Mouse (Mus musculus) stomach, adult 2 months (tissue): ENCODE data around the gene 1700016H13Rik. TPM values are rescaled to one million over a fixed set of nuclear protein-coding genes. Genes with fewer than 3 reads are reported as not detected.

Experiments used
- polyA plus RNA-seq: library from polyadenylated mRNA; depleted of rRNA; stranded (reverse); fragments of >200 nt; gene quantifications from 2 replicates; pipeline ENCODE4 v1.2.3, GENCODE M21; 2012; rRNA removed

1700016H13Rik gene
- polyA plus RNA-seq, result 0.29 TPM in 1 of 2 replicates, not detected in the other

DNA sequence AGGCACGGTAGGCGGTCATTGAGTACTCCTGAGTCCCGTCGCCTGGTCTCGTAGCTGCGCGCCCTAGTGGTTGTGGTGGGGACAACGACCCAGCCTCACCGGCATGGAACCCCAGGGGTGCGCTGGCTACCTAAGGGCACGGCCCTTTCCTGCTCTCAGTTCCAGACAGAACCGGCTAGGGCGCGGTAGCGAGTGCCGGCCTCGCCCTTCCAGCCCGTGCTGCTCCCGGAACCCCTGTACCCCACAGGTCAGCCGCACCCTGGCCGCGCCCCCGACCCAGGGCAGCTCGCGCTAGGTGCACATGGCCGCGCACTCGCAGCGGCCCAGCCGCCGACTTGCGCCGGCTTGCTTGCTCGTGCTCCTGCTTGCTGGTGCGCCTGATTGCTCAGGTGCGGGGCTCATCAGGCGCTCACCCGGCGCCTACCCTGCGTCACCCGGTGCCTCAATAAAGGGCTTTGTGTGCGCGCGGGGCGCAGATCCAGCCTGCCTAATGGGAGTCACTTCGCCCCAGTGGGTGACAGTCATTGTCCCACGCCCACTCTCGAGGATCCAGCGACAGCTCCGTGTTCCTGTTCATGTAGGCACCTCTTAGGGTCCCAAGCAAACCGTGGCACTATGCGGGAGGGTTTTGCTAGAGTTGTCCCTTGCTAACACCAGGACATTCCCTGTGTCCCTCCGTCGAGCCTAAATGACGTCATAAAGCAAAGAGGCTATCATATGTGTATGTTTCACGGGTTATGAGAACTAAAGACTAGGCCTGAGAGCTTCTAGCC, at the start of gene 1700016H13Rik:
1700016H13Rik (minus strand) TSS at position 665 of the 773 bp plus-strand sequence.

GRCm38 (mm10) chr5:103691624-103692530, 36.1 kb upstream of the 1700016H13Rik start, which contains the start of gene Aff1:
TSS of gene Aff1 (plus strand) at chr5:103692374.

GRCm38 (mm10) chr5:103629111-103629764, 26.6 kb downstream of the 1700016H13Rik start, which contains the start of gene Slc10a6:
TSS of gene Slc10a6 (minus strand) at chr5:103629403.

Other genes with a start within 250 kb of the 1700016H13Rik start
- gene Ptpn13, start 230.8 kb downstream of the 1700016H13Rik start, polyA plus RNA-seq, result 4.9 and 6.6 TPM in 2 replicates
- gene Slc10a6, start 26.6 kb downstream of the 1700016H13Rik start, polyA plus RNA-seq, result 4.4 and 5.1 TPM in 2 replicates
- 3.3 and 5.0 TPM in 2 replicates for gene Aff1, start 36.4 kb upstream of the 1700016H13Rik start, polyA plus RNA-seq